Mouse (Mus musculus) heart, postnatal 0 days (tissue): ENCODE measurements at regions not wholly inside any gene's neighbourhood (a gene's known extent, or its start where the extent isn't known, plus 50 kb on each side); places are given as distances from the start of the nearest gene placed in this dataset.

Experiments used
- ATAC-seq: fragments of 200-750 bp; cut with Nextera tagmentation; 2 replicates; pipeline ENCODE4 v1.8.0; 2017; ENCODE audit warnings: low read depth, moderate number of reproducible peaks, moderate library complexity; ENCODE audit not compliant: insufficient read depth
- DNase-seq: peaks from one replicate; pipeline ENCODE4 v3.0.0-alpha.2; 2016; ENCODE audit warnings: low spot score
- H3K27ac ChIP-seq: fragments of 300-500 bp; sonication (generic); 2 replicates; pipeline ENCODE4 v1.5.1; 2014; ENCODE audit warnings: low read depth, mild to moderate bottlenecking
- H3K27me3 ChIP-seq: fragments of 300-500 bp; sonication (generic); 2 replicates; pipeline ENCODE4 v1.6.1; 2014; ENCODE audit warnings: low read length, mixed read lengths; ENCODE audit not compliant: control insufficient read depth, insufficient read depth
- H3K36me3 ChIP-seq: fragments of 300-500 bp; sonication (generic); replicated peaks from 2 replicates; pipeline ENCODE4 v1.6.1; 2014; ENCODE audit warnings: low read length, mixed read lengths; ENCODE audit not compliant: control insufficient read depth, insufficient read depth
- H3K4me1 ChIP-seq: fragments of 300-500 bp; sonication (generic); 2 replicates; pipeline ENCODE4 v1.6.1; 2014; ENCODE audit warnings: antibody characterized with exemption; ENCODE audit not compliant: control insufficient read depth, insufficient read depth
- H3K4me2 ChIP-seq: fragments of 300-500 bp; sonication (generic); 2 replicates; pipeline ENCODE4 v1.6.1; 2014; ENCODE audit warnings: low read depth, mild to moderate bottlenecking, low read length, moderate library complexity
- H3K4me3 ChIP-seq: fragments of 300-500 bp; sonication (generic); 2 replicates; pipeline ENCODE4 v1.5.1; 2014; ENCODE audit warnings: low read depth, low read length
- H3K9ac ChIP-seq: fragments of 300-500 bp; sonication (generic); replicated peaks from 2 replicates; pipeline ENCODE4 v1.6.1; 2014; ENCODE audit warnings: low read depth, low read length, mixed read lengths
- H3K9me3 ChIP-seq: fragments of 300-500 bp; sonication (generic); replicated peaks from 2 replicates; pipeline ENCODE4 v1.6.1; 2016; ENCODE audit warnings: low read length; ENCODE audit not compliant: control insufficient read depth
- CTCF ChIP-seq: IDR thresholded peaks from 2 replicates; pipeline ENCODE4 v1.5.1; 2016; ENCODE audit warnings: antibody characterized with exemption, control low read depth, low read depth
- EP300 ChIP-seq: IDR thresholded peaks from 2 replicates; pipeline ENCODE4 v1.6.1; 2016; ENCODE audit warnings: antibody characterized with exemption, low read depth
- WGBS: fragments of 180-500 bp; shearing (Covaris S2); extraction: QIAGEN DNeasy Blood & Tissue Kit; methylation state at CpG from one replicate; pipeline ENCODE4 v1.1.7; 2014; 5-methylcytosine and 5-hydroxymethylcytosine counted together

GRCm38 (mm10) chr6:8877373-8878070 lies 70.7 kb upstream of the Nxph1 start:
- no peak for DNase-seq
- 36% methylated on average over 11 of the region's 11 CpGs for WGBS

GRCm38 (mm10) chr6:8893665-8894064 lies 54.6 kb upstream of the Nxph1 start:
- H3K36me3 ChIP-seq: no peaks in the 10 kb centered on the region
- H3K4me1 ChIP-seq: no peaks in the 10 kb centered on the region
- TF ChIP-seq EP300 (no peak), CTCF (peak; percentile 19; the same call in 1 of the 2 replicates)
- H3K4me3 ChIP-seq: no peak overlapping the region
- no peak overlapping the region for H3K4me2 ChIP-seq
- no peaks in the 10 kb centered on the region for H3K9me3 ChIP-seq
- 65% methylated on average over 4 of the region's 4 CpGs for WGBS
- no peak overlapping the region for H3K9ac ChIP-seq
- ATAC-seq (no peak), DNase-seq (no peak)
- H3K27me3 ChIP-seq: no peaks in the 10 kb centered on the region
- H3K27ac ChIP-seq: no peak overlapping the region

More at GRCm38 (mm10) chr6:8877373-8878070, 70.7 kb upstream of the Nxph1 start:
- no peak for ATAC-seq
- Histone ChIP-seq H3K4me2 (no peak overlapping the region), H3K4me3 (no peak overlapping the region), H3K9ac (no peak overlapping the region), H3K27ac (no peak overlapping the region), H3K27me3 (no peaks in the 10 kb centered on the region), H3K4me1 (no peaks in the 10 kb centered on the region), H3K36me3 (no peaks in the 10 kb centered on the region), H3K9me3 (no peaks in the 10 kb centered on the region)
- no peak for TF ChIP-seq CTCF
- TF ChIP-seq EP300: no peak

DNA sequence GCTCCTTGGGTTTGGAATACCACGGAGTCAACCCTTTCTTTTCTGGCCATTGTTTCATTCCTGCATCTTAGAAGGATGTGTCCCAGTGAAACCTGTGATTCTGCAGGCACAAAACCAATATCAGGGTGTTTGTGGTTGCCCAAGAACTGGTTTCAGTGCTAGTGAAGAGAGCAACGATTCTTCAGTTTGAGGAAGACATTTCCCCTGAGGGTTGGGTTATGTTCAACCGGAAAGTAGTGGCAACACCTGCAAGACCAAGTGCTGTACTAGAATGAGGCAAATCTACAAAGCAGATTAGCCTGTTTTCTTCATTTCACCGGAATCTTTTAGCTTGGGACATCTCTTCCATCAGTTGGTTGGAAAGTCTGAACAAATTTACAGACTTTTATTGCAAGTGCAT lies 52.1 kb upstream of the Nxph1 start:
- Histone ChIP-seq H3K4me1 (no peaks in the 10 kb centered on the region), H3K4me3 (no peak overlapping the region), H3K9ac (no peak overlapping the region), H3K9me3 (no peaks in the 10 kb centered on the region), H3K4me2 (no peak overlapping the region), H3K27ac (no peak overlapping the region), H3K36me3 (no peaks in the 10 kb centered on the region), H3K27me3 (no peaks in the 10 kb centered on the region)
- no peak for TF ChIP-seq EP300
- no peak for TF ChIP-seq CTCF
- DNase-seq (no peak), ATAC-seq (no peak)
- WGBS: 73% methylated on average over 4 of the region's 4 CpGs

DNA sequence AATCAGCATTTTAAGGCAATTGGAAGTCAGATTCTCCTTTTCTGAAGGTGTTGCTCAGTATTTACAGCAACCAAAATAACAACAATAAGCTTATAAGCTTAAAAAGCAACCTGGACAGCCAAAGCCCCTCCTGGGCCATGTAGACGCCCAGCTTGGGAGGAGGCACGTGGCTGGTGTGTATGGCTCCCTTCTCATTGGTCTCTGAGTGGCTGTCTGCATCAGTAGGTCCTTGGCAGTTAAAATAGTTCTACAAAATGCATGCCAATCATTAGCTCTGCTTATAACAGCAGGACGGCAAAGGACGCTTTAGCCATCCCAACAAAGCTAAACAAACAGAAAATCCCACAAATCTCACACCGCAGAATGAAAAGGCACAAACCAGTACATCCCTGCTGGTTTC lies 51.4 kb upstream of the Nxph1 start:
- H3K4me1 ChIP-seq: no peaks in the 10 kb centered on the region
- no peak overlapping the region for H3K9ac ChIP-seq
- DNase-seq (no peak), ATAC-seq (no peak)
- WGBS: 74% methylated on average over 5 of the region's 5 CpGs
- no peaks in the 10 kb centered on the region for H3K27me3 ChIP-seq
- no peak overlapping the region for H3K27ac ChIP-seq
- H3K4me3 ChIP-seq: no peak overlapping the region
- no peaks in the 10 kb centered on the region for H3K9me3 ChIP-seq
- no peak for TF ChIP-seq EP300
- TF ChIP-seq CTCF: no peak
- H3K36me3 ChIP-seq: no peaks in the 10 kb centered on the region
- H3K4me2 ChIP-seq: no peak overlapping the region

DNA sequence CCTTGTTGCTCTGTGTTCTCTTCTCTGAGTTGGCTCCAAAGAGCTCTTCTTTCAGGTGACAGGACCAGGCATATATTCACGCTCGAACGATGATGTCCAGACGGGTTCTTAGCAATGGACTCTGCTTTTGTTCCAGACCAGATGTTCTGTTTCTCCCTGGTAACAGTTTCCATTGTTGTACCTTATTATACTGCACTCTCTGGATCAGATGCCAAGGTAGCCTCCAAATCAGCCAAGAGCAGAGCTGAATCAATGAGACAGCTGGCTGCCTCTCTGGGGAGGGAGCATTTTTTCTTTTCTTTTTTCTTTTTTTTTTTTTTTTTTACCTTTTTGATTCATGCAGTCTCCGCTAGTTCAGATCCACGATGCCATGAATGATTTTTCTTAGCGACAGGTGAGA lies 50.9 kb upstream of the Nxph1 start:
- Histone ChIP-seq H3K36me3 (no peaks in the 10 kb centered on the region), H3K27ac (no peak overlapping the region), H3K9me3 (no peaks in the 10 kb centered on the region), H3K4me3 (no peak overlapping the region), H3K4me2 (no peak overlapping the region), H3K9ac (no peak overlapping the region), H3K4me1 (no peaks in the 10 kb centered on the region), H3K27me3 (no peaks in the 10 kb centered on the region)
- DNase-seq (no peak), ATAC-seq (no peak)
- TF ChIP-seq CTCF (no peak), EP300 (no peak)
- WGBS: 79% methylated on average over 7 of the region's 7 CpGs

DNA sequence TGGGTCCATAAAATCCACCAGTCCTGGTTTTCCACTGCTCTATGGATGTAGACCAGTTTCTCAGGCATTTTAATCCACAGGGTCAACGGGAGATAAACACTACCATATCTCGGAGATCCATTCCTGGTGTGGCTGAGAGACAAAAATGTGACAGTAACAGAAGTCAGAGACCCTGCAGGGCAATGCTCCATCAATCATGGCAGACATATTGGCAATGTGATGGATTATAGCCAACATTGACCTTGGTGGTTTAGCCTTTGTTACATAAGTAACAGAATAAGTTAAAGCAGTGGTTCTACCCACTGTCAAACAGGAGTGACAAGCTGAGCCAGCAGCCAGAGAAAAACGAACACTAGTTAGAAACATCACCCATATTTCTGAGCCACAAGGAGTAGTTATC lies 50.0 kb upstream of the Nxph1 start:
- WGBS: 38% methylated on average over 3 of the region's 3 CpGs
- no peak for ATAC-seq

More for the DNA sequence above, 50.0 kb upstream of the Nxph1 start:
- TF ChIP-seq EP300 (no peak), CTCF (no peak)
- Histone ChIP-seq H3K9me3 (no peaks in the 10 kb centered on the region), H3K4me2 (no peak overlapping the region), H3K4me1 (no peaks in the 10 kb centered on the region), H3K4me3 (no peak overlapping the region), H3K27me3 (no peaks in the 10 kb centered on the region), H3K36me3 (no peaks in the 10 kb centered on the region), H3K9ac (no peak overlapping the region), H3K27ac (no peak overlapping the region)
- DNase-seq: no peak
